Comparison of ENCODE assay signal across 28 mouse cellular contexts in genomic region chr5:30098260-30098659, GRCm38 (mm10). TPM values are rescaled to one million over a fixed set of nuclear protein-coding genes. Genes with fewer than 3 reads are reported as not detected.
"Had no signal": no experiment of that assay in that cellular context is flagged by ENCODE, and none has a peak within 500 bp of the region (broad histone marks: within the 10 kb centered on the region; RNA-seq: fewer than 3 reads in every experiment).

No protein-coding gene starts in this region.

- H3K9ac ChIP-seq: liver, embryonic 15.5 days; liver, postnatal 0 days; lung, embryonic 15.5 days; midbrain, embryonic 12.5 days; neural tube, embryonic 13.5 days; neural tube, embryonic 15.5 days had no signal

- H3K36me3 ChIP-seq: liver, embryonic 15.5 days; lung, embryonic 15.5 days; midbrain, embryonic 10.5 days; midbrain, embryonic 12.5 days; neural tube, embryonic 13.5 days; neural tube, embryonic 15.5 days had no signal

- H3K4me1 ChIP-seq: liver, embryonic 15.5 days; lung, embryonic 15.5 days; midbrain, embryonic 10.5 days; midbrain, embryonic 12.5 days; neural tube, embryonic 13.5 days; neural tube, embryonic 15.5 days had no signal

- H3K4me2 ChIP-seq: liver, embryonic 15.5 days; lung, embryonic 15.5 days; midbrain, embryonic 12.5 days; neural tube, embryonic 13.5 days; neural tube, embryonic 15.5 days had no signal

- H3K9me3 ChIP-seq: liver, embryonic 15.5 days; lung, embryonic 15.5 days; midbrain, embryonic 10.5 days; midbrain, embryonic 12.5 days; neural tube, embryonic 13.5 days; neural tube, embryonic 15.5 days had no signal

- H3K27ac ChIP-seq: liver, embryonic 15.5 days; lung, embryonic 15.5 days; macrophage; midbrain, embryonic 10.5 days; midbrain, embryonic 12.5 days; neural tube, embryonic 13.5 days; neural tube, embryonic 15.5 days had no signal

- ATAC-seq: liver, postnatal 0 days; lung, postnatal 0 days; midbrain, embryonic 16.5 days had no signal

- H3K4me3 ChIP-seq: liver, embryonic 15.5 days; lung, embryonic 15.5 days; midbrain, embryonic 10.5 days; midbrain, embryonic 12.5 days; myocyte; neural tube, embryonic 13.5 days; neural tube, embryonic 15.5 days had no signal

- DNase-seq: liver, postnatal 0 days; lung, adult 2 months; lung, postnatal 14 days; lung, postnatal 36 days; midbrain, embryonic 14.5 days; retina, postnatal 1 day; right cerebral cortex, adult 18-20 months; right cerebral cortex, postnatal 25 days; right cerebral cortex, postnatal 4 days; spleen, adult 18-20 months; thymus, adult 18-20 months; thymus, postnatal 14 days; thymus, postnatal 36 days had no signal

- H3K27me3 ChIP-seq: midbrain, embryonic 12.5 days; neural tube, embryonic 15.5 days had no signal

RNA-seq across cellular contexts. Expression of gene Garem2, which starts 6.7 kb away (rescaled TPM):
- total RNA-seq: megakaryocyte progenitor cell, adult 5-6 weeks had no signal
- polyA plus RNA-seq: macrophage had no signal

RNA-seq across cellular contexts. Expression of gene 3110082J24Rik, which starts 7.6 kb away (rescaled TPM):
- total RNA-seq: megakaryocyte progenitor cell, adult 5-6 weeks had no signal
- polyA plus RNA-seq: liver, embryonic 15.5 days; liver, postnatal 0 days; lung, adult 2 months; lung, embryonic 15.5 days; lung, postnatal 0 days; macrophage; small intestine, adult 2 months; stomach, embryonic 14.5 days; stomach, embryonic 16.5 days; thymus, postnatal 0 days had no signal
